Mouse (Mus musculus) left cerebral cortex, postnatal 25 days (tissue): Measurements from ENCODE around the gene Fads6. TPM values are rescaled to one million over a fixed set of nuclear protein-coding genes. Genes with fewer than 3 reads are reported as not detected.
A peak's percentile ranks its signal among the peaks of the same experiment; 100 is the strongest.

Experiments used
- DNase-seq, 2 experiments: peaks; one replicate each; pipeline ENCODE4 v3.0.0; 2022; ENCODE audit warnings: low spot score in 2 of 2, mixed read lengths in 1 of 2
- intact Hi-C: fragments of 180-260 bp; cut with DNase I; formaldehyde crosslinking; loops from one replicate; pipeline ENCODE4 v1.15.1; 2025
- total RNA-seq, 2 experiments: library from RNA; stranded (reverse); gene quantifications; 2 replicates each; pipeline ENCODE4 v1.2.3; 2021

Gene Fads6
- total RNA-seq, 2 experiments from 2014 or later, result 9.5 to 10.8 TPM

- intact Hi-C loops, result no loop called here
- no peak for DNase-seq
Measured at GRCm38 (mm10) chr11:115264862-115265668, 32.4 kb downstream of the Fads6 start.

- no peak for DNase-seq
- intact Hi-C loops, result no loop called here
Measured at GRCm38 (mm10) chr11:115264136-115264861, 33.2 kb downstream of the Fads6 start.

- no peak for DNase-seq
- intact Hi-C loops, result no loop called here
Measured at GRCm38 (mm10) chr11:115262954-115263353, 34.5 kb downstream of the Fads6 start.

- intact Hi-C loops, result no loop called here
- DNase-seq, result no peak
Measured at GRCm38 (mm10) chr11:115259134-115259533, 38.3 kb downstream of the Fads6 start.

GRCm38 (mm10) chr11:115257775-115258510 lies 39.5 kb downstream of the Fads6 start:
- intact Hi-C loops, result no loop called here
- DNase-seq, result no peak

GRCm38 (mm10) chr11:115251258-115251657 lies 46.2 kb downstream of the Fads6 start:
- intact Hi-C loops, result no loop called here

GRCm38 (mm10) chr11:115250405-115251090 lies 46.9 kb downstream of the Fads6 start:
- no peak for DNase-seq
- intact Hi-C loops, result no loop called here

More at GRCm38 (mm10) chr11:115251258-115251657, 46.2 kb downstream of the Fads6 start:
- DNase-seq, result no peak

- DNase-seq, result no peak
- intact Hi-C loops, result no loop called here
Measured at GRCm38 (mm10) chr11:115249721-115250404, 47.6 kb downstream of the Fads6 start.

- DNase-seq, result no peak
- intact Hi-C loops, result no loop called here
Measured at GRCm38 (mm10) chr11:115247945-115248344, 49.5 kb downstream of the Fads6 start.

- DNase-seq, result no peak
- intact Hi-C loops, result no loop called here
Measured at GRCm38 (mm10) chr11:115247240-115247639, 50.2 kb downstream of the Fads6 start.

GRCm38 (mm10) chr11:115246386-115246785 lies 51.1 kb downstream of the Fads6 start:
- intact Hi-C loops, result no loop called here
- no peak for DNase-seq

GRCm38 (mm10) chr11:115244840-115245239 lies 52.6 kb downstream of the Fads6 start:
- intact Hi-C loops, result no loop called here
- no peak for DNase-seq

- intact Hi-C loops, result no loop called here
- DNase-seq, result no peak
Measured at GRCm38 (mm10) chr11:115243783-115244182, 53.7 kb downstream of the Fads6 start.

GRCm38 (mm10) chr11:115242746-115243145 lies 54.7 kb downstream of the Fads6 start:
- intact Hi-C loops, result no loop called here
- DNase-seq, result no peak

- DNase-seq, result no peak
- intact Hi-C loops, result no loop called here
Measured at GRCm38 (mm10) chr11:115241402-115241801, 56.1 kb downstream of the Fads6 start.

- no peak for DNase-seq
- intact Hi-C loops, result no loop called here
Measured at GRCm38 (mm10) chr11:115236570-115236969, 60.9 kb downstream of the Fads6 start.

GRCm38 (mm10) chr11:115234320-115235044 lies 63.0 kb downstream of the Fads6 start:
- intact Hi-C loops, result no loop called here
- no peak for DNase-seq

GRCm38 (mm10) chr11:115233526-115234290 lies 63.8 kb downstream of the Fads6 start:
- DNase-seq, result peak in 1 of 2 experiments; percentile 67
- intact Hi-C loops, result loop anchor here (2.0 kb wide), 1 partner anchor 31 kb away; no protein-coding TSS in a partner anchor
